Mouse (Mus musculus): ENCODE data around the gene Rprd2.
"Not testable (repeated sequence)": the region's sequence is repeated elsewhere in the genome, so short reads cannot be mapped to it uniquely, and the experiment has no call there.

The Rprd2 gene

DNA sequence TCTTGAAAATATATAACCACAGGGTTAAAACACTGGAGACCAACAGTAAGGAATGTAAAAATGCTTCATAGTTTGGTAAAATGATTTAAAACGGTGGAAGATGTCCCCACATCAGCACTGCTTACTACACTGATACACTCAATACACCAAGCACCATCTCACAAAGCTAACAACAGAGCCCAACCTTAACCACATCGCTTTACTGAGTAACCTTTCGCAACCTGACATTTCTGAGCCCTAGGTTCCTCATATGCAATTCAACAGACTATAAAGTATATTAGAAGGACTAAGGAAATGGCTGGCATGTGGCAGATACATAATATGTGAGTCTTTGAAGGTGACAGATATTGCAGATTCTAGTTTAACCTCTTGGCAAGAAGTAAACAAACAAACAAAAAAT is 2.0 kb downstream of the Rprd2 start:
- DNase-seq (ENCODE audit: low spot score) = no peak

DNA sequence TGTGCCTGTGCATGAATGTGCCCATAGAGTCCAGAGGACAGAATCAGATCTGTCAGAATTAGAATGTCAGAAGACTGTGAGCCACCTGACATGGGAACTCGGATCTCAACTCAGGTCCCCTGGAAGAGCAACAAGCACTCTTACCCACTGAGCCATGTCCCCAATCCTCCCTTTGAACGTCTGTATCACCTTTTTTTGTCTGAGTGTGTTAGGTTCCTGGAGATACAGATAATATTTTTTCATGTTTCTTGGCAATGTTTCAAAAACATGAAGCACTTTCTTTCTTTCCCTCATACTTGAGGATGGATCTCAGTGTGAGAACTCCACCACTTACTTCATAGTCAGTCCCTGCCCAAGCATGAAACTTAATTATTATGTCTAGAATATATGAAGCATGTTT is 10.3 kb downstream of the Rprd2 start:
- DNase-seq (ENCODE audit: low spot score) = no peak

DNA sequence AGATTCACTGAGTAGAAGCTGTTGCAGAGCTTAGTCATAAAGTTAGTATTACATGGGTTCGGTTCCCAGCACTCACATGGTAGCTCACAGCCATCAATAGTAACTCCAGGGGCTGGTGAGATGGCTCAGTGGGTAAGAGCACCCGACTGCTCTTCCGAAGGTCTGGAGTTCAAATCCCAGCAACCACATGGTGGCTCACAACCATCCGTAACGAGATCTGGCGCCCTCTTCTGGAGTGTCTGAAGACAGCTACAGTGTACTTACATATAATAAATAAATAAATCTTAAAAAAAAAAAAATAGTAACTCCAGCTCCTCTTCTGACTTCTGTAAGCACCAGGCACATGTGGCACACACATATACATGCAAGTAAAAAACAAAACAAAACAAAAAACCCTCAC is 11.0 kb downstream of the Rprd2 start:
- DNase-seq (ENCODE audit: low spot score) = not testable (repeated sequence)

DNA sequence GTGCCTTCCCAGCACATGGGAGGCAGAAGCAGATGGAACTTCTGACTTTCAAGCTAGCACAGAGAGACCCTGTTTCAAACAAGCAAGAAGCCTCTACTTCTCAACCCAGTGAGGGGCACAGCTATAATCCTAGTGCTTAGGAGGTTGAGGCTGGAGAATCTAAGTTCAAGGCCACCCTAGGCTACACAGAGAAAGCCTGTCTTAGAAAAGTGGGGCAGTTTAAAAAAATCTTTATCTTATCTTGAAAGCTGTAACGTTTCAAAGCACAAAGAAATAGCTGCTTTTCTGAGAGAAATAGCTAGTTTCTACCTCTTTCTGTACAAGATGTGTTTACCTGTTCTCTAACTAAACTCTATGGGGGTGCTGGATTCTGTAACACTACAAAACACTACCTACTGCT is 12.0 kb downstream of the Rprd2 start:
- no peak for DNase-seq (ENCODE audit: low spot score)

DNA sequence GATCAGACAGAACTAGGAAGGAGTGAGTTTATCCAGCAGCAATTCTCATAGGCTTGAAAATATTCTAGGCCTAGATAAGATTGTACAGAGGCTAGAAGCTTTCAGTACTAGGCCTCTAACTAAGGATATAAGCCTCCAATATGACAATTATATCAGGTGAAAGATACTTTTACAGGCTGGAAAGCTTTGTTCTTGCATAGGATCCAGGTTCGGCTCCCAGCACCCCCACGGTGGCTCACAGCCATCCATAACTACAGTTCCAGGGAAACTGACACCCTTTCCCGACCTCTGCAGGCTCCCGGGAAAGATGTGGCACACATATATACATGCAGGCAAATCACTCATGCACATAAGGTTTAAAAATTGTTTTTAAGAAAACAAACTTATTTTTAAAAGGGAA is 14.8 kb downstream of the Rprd2 start:
- DNase-seq (ENCODE audit: low spot score) = no peak

DNA sequence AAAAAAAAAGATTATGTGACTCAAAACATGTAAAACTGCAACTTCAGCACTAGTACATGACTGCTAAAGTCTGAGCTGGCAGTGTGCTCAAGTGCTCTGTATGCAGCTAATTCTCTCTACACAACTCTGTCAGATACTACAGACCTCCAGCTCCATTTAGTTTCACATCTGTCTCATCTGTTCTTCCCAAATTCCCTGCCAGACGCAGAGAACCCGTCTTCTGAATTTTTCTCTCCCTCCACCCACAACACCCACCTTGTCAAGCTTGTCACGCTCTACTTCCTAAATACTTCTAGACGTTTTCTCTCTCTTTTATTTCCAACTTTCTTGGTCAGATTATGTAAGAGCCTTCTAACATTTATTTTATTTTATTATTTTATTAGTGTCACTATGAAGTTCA is 19.9 kb downstream of the Rprd2 start:
- DNase-seq (ENCODE audit: low spot score) = no peak

DNA sequence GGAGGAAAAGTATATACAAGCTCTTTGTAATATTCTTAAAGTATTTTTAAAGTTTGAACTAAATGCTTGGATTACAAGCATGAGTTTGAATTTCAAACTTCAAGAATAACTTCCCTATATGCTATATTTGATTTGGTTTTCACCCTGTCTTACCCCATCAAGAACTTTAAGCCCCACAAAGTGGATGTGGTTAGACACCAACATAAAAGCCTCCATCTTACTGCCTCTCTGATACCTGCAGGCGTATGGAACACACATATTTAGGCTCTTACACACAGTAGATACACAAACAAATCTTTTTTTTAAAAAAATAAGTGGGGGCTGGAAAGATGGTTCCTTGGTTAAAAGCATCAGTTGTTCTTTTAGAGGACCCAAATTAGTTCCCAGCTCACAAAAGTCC is 24.4 kb downstream of the Rprd2 start:
- DNase-seq (ENCODE audit: low spot score) = no peak

DNA sequence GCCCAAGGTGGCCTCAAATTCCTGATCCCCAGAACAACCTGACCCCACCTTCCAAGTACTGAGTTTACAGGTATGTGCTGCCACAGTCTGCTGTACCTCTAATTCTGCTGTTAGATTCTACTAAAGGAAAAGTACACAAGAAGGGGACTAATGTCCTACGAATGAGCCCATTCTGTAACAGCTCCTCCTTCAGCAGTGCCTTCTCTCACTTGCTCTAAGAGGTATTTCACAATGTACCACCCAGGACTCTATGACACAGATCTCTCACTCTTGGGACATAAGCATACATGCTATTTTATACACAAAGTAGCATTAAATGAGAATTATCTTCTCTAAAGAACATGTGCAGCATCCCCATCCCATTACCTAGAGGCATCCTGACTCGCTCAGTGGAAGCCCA is 25.0 kb downstream of the Rprd2 start:
- no peak for DNase-seq (ENCODE audit: low spot score)

DNA sequence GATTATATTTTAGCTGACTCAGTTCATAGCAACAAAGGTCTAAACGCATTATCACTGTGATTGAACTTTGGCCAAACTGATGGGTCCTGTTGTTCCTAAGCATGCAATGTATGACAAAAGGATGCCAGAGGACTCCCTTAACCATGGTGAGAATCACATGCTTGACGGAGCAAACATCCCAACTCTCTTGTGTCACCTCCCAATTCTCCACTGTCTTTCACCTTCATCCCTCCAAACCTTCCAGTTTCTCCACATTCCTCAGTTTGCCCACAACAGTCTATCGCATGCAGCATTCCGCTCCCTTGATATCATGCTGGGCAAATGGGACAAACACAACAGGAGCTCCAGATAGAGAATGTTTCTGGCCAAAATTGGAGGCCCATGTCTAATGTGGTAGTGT is 33.2 kb downstream of the Rprd2 start:
- no peak for DNase-seq (ENCODE audit: low spot score)

DNA sequence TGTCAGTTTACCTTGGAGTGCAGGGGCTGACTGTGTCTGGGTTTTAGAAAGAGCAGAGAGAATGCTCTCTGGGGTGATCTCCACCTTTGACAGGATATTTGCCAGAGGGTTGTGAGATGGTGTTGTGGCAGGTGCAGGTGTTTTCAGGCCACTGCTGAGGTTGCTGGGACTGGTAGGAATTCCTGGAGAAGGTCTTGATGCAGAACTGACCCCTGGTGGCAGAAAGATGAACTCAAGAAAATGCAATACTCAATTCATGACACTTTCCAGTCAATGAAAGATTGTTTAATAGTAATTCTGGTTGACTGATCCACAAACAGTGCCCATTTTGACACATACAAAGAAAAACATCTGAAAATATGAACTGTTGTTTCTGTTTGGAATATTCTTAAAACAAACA is 46.7 kb downstream of the Rprd2 start:
- DNase-seq (ENCODE audit: low spot score) = no peak

DNA sequence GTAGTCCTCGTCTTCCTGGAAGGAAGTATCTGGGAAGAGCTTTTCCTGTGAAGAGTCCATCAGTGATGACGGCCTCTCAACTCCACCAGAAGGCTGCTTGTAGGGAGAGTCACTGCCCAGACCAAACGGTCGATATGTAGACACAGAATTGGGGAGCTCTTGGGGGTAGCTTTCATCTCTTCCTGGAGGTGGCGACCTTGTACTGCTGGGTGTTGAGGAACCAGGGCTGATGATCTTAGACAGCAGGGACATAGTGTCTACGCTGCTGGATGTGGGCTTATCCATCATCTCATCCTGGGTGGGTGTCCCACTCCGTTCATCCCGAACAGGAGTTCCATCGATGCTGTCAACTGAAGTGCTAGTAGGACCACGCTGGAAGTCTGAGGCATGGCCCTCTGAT is 53.1 kb downstream of the Rprd2 start:
- DNase-seq (ENCODE audit: low spot score) = no peak

DNA sequence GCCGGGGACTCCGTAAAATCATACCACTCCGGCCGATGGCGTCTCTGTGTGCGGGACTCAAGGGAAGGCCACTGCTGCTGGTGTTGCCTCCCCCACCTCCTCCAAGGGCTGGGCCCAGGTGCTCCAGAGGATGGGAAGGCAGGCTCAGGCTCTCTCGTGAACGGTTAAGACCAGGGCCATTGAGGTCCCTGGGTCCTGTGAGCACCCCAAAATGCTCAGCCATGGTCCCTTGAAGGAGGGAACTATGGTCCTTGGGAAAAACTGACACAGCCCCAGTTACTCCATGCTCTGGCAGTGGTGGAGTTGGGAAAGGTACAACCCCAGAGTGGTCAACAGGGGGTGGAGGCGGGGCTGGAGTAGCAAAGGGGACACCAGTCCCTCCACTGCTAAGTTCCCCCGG is 54.9 kb downstream of the Rprd2 start:
- DNase-seq (ENCODE audit: low spot score) = no peak

DNA sequence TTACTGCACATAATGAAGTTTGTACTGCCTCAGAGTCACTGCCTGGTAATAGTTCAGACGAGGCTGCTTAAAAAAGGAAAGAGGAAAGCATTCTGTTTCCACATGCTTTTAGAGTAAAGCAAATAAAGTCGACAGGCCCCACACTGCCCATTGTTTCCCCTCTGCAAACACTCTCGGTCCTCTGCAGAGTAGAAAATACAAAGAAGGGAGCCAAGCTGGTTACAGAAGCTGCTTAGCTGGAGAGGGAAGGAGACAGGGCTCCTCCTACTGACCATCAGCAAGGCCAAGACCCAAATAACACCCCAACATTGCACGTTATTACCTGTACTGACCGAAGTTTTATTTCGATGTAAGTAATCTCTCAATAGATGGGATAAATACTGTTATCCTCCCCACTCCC is 55.7 kb downstream of the Rprd2 start:
- DNase-seq (ENCODE audit: low spot score) = no peak

DNA sequence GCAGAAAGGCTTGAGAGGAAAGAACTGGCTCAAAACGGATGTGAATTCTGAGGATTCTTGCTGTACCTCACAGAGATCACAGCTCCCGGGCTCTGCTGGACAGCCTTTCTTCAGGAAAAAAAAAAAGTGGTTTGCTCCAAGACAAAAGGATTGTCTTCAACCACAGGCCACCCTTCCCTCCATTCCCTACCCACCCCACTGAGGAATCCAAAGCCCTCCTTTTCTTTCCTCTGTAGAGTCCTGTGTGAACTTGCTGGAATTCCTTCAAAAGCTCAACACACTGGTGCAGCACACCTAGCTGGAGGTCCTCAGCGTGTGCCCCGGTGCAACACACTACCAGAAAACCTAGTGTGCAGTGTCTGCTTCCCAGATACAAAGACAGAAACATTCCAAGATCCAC is 56.9 kb downstream of the Rprd2 start:
- no peak for DNase-seq (ENCODE audit: low spot score)

DNA sequence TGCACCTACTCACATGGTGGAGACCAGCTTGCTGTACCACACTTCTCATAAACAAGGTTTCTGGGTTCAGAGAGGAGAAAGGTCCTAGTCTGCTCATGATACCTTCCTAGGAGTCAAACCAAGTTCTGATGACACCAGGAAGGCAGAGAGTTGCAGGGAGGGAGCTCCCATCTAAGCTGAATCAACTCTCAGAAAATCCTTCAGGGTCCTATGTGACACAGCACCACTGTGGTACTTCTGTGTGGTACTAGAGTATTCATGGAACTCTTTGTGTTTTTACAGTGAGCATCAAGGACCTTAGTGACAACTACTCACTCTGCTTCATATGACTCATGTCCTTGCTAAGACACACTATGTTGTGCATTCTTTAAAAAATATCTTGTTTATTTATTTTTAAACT is 58.0 kb downstream of the Rprd2 start:
- DNase-seq (ENCODE audit: low spot score) = no peak

DNA sequence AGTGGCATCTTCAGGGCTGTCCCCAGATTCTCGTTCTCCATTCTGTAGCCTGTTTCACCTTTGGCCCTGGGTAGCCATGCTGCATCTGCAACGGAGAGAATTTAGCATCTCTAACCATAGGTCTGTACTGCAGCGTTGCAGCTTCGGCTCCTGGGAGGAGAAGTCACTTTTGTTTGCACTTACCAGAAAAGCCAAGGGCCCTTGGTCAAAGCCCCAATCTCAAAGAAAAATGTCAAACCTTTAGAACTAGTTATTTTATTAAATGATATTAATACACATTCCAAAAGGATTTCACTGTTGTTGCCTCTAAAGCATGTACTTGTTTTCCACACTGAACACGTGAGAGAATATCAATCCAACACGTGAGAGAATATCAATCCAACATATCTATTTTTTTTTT is 58.6 kb downstream of the Rprd2 start, which contains the start of gene Tars2:
Gene Tars2, minus strand, starts transcription at position 101 of the 400 bp plus-strand sequence.
- no peak for DNase-seq (ENCODE audit: low spot score)

DNA sequence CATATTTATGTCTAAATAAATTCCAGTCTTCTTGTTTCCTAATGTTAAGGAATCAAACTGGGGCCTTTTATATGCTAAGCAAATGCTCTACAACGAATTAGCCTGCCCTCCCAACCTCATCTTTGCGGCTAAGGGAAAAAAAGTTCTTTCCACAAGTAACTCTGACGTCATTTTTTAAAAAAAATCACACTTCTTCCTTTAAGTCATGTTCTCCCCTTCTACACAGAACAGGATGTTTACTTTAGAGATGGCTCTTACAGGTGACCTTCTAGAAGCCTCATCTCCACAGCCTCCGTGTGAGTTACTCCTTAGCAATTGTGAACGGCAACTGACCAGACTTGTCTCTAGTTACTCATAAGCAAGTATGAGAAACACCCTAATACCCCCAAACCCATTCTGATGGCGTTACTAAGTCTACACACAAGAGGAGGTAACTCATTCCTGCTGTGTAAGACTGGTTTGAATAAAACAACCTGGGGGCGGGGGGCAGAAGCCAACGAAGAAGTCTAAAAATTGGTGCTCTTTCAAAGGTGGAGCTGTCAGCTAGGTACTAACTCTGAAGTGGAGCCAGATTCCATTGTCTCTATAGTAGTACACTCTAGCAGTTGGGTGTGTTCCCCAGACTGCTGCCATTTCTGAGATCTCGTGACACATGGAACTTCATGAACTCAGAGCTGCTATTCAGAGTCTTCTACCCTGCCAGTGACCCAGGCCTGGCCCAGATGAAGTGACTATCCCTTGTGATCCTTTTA is 60.0 kb downstream of the Rprd2 start:
- no peak for DNase-seq (ENCODE audit: low spot score)

DNA sequence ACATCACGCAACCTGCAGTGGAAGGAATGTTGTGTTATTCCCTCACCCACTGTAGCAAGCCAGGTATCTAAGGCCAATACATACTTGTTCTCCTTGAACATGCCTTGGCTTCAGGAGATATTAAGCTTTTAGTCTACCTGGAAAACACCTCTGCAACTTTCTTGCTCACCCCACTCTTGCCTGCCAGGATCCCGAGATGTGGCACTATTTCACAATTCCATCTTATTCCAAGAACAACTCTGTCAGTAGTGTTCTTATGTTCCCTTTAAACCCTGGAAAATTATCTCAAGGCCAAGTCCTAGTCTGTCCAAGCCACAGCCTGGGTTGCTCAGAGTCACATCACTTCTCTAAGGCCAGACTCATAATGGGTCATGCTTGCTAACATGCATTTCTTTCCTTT is 61.9 kb downstream of the Rprd2 start:
- DNase-seq (ENCODE audit: low spot score) = no peak

DNA sequence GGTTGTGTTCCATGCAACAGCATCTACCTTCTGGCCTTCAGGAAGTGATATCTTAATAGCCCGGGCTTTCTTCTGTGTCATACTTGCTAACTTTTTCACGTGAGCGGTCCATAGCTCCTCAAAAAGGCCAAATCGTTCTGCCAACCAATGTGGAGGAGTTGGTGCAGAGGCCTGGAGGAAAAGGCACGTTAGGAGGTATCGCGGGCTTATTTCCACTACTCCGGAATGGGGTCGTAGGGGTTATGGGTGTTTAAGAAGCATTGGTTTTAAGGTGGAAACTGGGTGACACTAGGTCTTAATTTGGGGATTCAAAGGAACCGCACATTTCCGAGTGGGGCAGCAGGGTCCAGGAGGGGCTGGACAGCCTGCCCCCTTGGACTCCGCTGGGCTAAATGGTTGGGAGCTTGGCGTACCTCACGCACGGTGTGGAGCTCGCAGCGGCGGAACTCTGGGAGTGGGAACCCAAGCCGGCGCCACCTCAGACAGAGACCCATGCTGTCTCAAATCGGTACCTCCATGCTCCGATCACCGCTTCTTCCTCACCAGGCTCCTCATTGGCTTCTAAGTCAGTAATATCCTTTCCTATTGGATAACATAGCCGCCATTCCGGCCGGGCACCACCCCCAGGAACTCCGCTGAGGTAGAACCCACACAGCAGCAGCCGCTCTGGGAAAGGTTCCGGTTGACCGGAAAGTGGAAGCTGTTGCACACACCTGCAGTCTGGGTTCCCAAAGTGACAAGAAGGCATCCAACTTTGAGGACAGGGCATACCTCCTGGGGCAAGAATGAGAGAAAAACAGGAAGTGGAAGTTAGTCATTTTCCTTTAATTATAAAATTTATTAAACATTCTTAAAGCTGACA is 64.1 kb downstream of the Rprd2 start:
- DNase-seq (ENCODE audit: low spot score) = peak; percentile 95

DNA sequence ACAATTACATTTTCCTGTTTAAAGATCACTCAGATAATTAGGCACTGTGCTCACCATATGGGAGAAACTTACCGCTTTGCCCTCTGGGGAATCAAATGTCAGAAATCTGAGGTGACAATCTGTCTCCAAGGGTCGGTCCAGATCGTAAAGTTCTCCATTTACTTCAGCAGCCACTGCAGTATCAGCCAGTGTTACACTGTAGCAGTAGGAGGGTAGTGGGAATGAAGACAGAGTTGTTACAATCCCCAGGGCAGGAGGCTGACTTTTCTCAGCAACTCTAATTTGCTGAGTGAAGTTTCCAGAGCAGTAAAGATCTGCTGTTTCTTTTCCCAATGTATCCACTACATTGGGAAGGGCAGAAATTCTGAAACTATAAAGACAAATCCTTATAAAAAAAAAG is 65.7 kb downstream of the Rprd2 start:
- DNase-seq (ENCODE audit: low spot score) = peak; percentile 53

DNA sequence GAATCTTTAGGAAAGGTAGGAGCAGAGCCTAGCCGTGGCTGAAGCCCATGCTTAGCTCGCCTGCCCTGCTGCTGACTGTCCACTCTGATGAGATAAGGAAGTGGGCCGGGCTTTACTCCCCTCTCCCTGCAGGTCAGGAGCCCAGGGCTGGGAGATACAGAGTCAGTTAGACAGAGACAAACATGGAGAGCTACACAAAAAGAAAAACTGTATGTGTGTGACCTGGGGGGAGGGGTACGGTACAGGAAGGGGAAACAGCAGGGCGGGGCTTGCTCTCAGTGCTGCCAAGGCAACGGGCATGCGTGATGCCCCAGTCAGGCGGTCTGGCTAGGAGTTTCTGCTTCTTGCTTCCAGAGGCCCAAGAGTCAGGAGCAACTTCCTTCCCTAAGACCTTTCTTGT is 78.3 kb downstream of the Rprd2 start:
- no peak for DNase-seq (ENCODE audit: low spot score)

DNA sequence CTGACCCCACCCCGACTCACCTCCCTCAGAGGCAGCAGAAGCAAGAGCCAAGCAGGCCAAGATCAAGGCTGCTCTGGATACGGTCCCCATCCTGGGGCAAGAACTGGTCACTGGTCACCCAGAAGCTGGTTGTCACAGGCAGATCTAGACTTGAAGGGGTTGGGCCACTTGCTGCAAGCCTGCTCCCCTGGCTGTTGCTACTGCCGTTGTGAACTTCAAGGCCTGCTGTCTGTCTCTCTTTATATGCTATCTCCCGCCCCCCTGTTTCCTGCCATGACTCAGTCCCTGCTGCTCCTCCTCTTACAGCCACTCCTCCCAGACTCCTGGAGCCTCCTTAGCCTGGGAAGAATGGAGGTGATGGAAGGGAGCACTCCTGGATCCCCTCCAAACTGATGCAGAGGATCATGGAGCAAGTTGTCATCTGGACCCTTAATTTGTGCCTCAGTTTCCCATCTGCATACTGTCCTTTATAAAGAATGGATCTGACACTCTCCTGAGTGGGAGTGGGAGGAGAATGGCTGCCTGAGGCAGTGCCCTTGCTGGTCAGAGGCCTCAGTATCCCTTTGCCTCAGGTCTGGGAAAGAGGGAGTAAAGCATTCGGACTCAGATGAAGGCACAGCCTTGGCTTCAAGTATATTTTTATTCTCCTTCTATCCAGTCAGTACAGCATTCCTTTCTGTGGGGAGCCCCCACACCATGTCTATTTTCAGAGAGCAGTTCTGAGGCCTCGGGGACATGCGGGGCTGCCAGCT is 79.1 kb downstream of the Rprd2 start, which contains the start of gene Ecm1:
Gene Ecm1, minus strand, starts transcription at position 217 of the 752 bp plus-strand sequence.
- no peak for DNase-seq (ENCODE audit: low spot score)

Measured in testis, postnatal 14 days (tissue).